Mouse (Mus musculus) bone marrow, adult 2 months (tissue): ENCODE data around the gene Tnk1. TPM values are rescaled to one million over a fixed set of nuclear protein-coding genes. Genes with fewer than 3 reads are reported as not detected.

Experiments
- H3K27ac ChIP-seq: fragments of 200-500 bp; 2 replicates; pipeline ENCODE4 v1.5.1; 2012; ENCODE audit warnings: low read depth, mild to moderate bottlenecking, control low read depth, inconsistent platforms, low read length; ENCODE audit not compliant: control insufficient read depth, poor library complexity, insufficient read depth
- H3K4me1 ChIP-seq: fragments of 200-500 bp; 2 replicates; pipeline ENCODE4 v1.6.1; 2011; ENCODE audit warnings: low read length; ENCODE audit not compliant: control insufficient read depth, insufficient read depth
- H3K4me3 ChIP-seq: fragments of 200-500 bp; replicated peaks from 2 replicates; pipeline ENCODE3; 2011; ENCODE audit warnings: mild to moderate bottlenecking, low read depth, low read length, control low read depth; ENCODE audit not compliant: control insufficient read depth
- CTCF ChIP-seq: fragments of 200-500 bp; IDR thresholded peaks from 2 replicates; pipeline ENCODE4 v1.5.1; 2011; ENCODE audit warnings: low read length, control low read depth; ENCODE audit not compliant: control insufficient read depth, insufficient read depth
- POLR2A ChIP-seq: fragments of 200-500 bp; IDR thresholded peaks from 2 replicates; pipeline ENCODE4 v1.6.1; 2011; ENCODE audit warnings: low read depth, mild to moderate bottlenecking, control low read depth, low read length, borderline replicate concordance; ENCODE audit not compliant: control insufficient read depth
- WGBS: fragments of 180-500 bp; shearing (Covaris S2); methylation state at CpG from one replicate; pipeline ENCODE4 v1.1.7; 2018; 5-methylcytosine and 5-hydroxymethylcytosine counted together
- polyA plus RNA-seq: library from polyadenylated mRNA; stranded (reverse); fragments of >200 nt; gene quantifications from 2 replicates; pipeline ENCODE4 v1.2.4, GENCODE M21; 2011; ENCODE audit warnings: low replicate concordance; ENCODE audit not compliant: missing spikeins, insufficient read depth, insufficient read length

Tnk1 gene
- polyA plus RNA-seq, 1 experiment = 5.4 TPM

GRCm38 (mm10) chr11:69881787-69882670 lies 23.5 kb upstream of the Tnk1 start:
- WGBS = 78% methylated on average over 21 of the region's 21 CpGs
- Histone ChIP-seq H3K4me3 (no peak overlapping the region), H3K4me1 (peaks cover 4% of the 10 kb centered on the region), H3K27ac (peak overlapping the region; percentile 93)
- TF ChIP-seq CTCF = no peak
- no peak for TF ChIP-seq POLR2A

- H3K27ac ChIP-seq = peak within 1 kb of the TSS; percentile 93
- peak; percentile 44 for TF ChIP-seq CTCF
- TF ChIP-seq POLR2A = peak; percentile 73; the same call in 1 of the 2 replicates
- peak within 1 kb of the TSS; percentile 69 for H3K4me3 ChIP-seq
- WGBS = under 1% methylated on average over 46 of the region's 46 CpGs
- H3K4me1 ChIP-seq = peaks cover 4% of the 10 kb centered on the region
Observed at GRCm38 (mm10) chr11:69880853-69881603, 22.5 kb upstream of the Tnk1 start, which contains the start of gene Kctd11. TSS of gene Kctd11 (minus strand) at chr11:69881406.

- Histone ChIP-seq H3K4me3 (peak overlapping the region; percentile 69), H3K27ac (peak overlapping the region; percentile 93), H3K4me1 (peaks cover 4% of the 10 kb centered on the region)
- TF ChIP-seq CTCF (peak; percentile 85), POLR2A (no peak)
- WGBS = 2% methylated on average over 18 of the region's 18 CpGs
Observed at GRCm38 (mm10) chr11:69880506-69880852, 21.9 kb upstream of the Tnk1 start.

GRCm38 (mm10) chr11:69879711-69880110 lies 21.2 kb upstream of the Tnk1 start:
- TF ChIP-seq CTCF (no peak), POLR2A (no peak)
- Histone ChIP-seq H3K4me3 (no peak overlapping the region), H3K27ac (no peak overlapping the region), H3K4me1 (peaks cover 4% of the 10 kb centered on the region)
- 93% methylated on average over 15 of the region's 15 CpGs for WGBS

GRCm38 (mm10) chr11:69878952-69879351 lies 20.4 kb upstream of the Tnk1 start:
- WGBS = 66% methylated on average over 6 of the region's 6 CpGs
- Histone ChIP-seq H3K4me3 (no peak overlapping the region), H3K4me1 (peaks cover 4% of the 10 kb centered on the region), H3K27ac (no peak overlapping the region)
- no peak for TF ChIP-seq POLR2A
- no peak for TF ChIP-seq CTCF

- Histone ChIP-seq H3K4me1 (peaks cover 4% of the 10 kb centered on the region), H3K27ac (no peak overlapping the region), H3K4me3 (no peak overlapping the region)
- TF ChIP-seq POLR2A = no peak
- TF ChIP-seq CTCF = no peak
- WGBS = 81% methylated on average over 3 of the region's 3 CpGs
Observed at GRCm38 (mm10) chr11:69878399-69878798, 19.9 kb upstream of the Tnk1 start.

- H3K4me3 ChIP-seq = no peak within 1 kb of the TSS
- no peak within 1 kb of the TSS for H3K27ac ChIP-seq
- WGBS = 77% methylated on average over 11 of the region's 11 CpGs
- TF ChIP-seq CTCF = no peak
- TF ChIP-seq POLR2A = no peak
- peaks cover 4% of the 10 kb centered on the region for H3K4me1 ChIP-seq
Observed at GRCm38 (mm10) chr11:69877878-69878277, 19.3 kb upstream of the Tnk1 start, which contains the start of gene Tmem95. TSS of gene Tmem95 (minus strand) at chr11:69878018.

GRCm38 (mm10) chr11:69876867-69877266 lies 18.3 kb upstream of the Tnk1 start:
- no peak overlapping the region for H3K4me3 ChIP-seq
- WGBS = 3% methylated on average over 12 of the region's 12 CpGs
- H3K4me1 ChIP-seq = peaks cover 3% of the 10 kb centered on the region
- TF ChIP-seq CTCF = peak; percentile 93
- no peak for TF ChIP-seq POLR2A
- H3K27ac ChIP-seq = no peak overlapping the region
